Mouse (Mus musculus) CH12F3 (cell line): Measurements from ENCODE around the gene Creb3l2.
"Not testable (repeated sequence)": the region's sequence is repeated elsewhere in the genome, so short reads cannot be mapped to it uniquely, and the experiment has no call there.

Experiments
- in situ Hi-C: fragments of 300-500 bp; cut with MboI; formaldehyde crosslinking; loops from 2 replicates; pipeline ENCODE4 v1.14.3; 2020; ENCODE audit warnings: low sequenced_read_pairs

The Creb3l2 gene

GRCm38 (mm10) chr6:37442041-37442667 lies at the start of gene Creb3l2:
TSS of gene Creb3l2 (minus strand) at chr6:37442146.
- in situ Hi-C loops = loop anchor here (10.0 kb wide), 1 partner anchor 387 kb away; no protein-coding TSS in a partner anchor

DNA sequence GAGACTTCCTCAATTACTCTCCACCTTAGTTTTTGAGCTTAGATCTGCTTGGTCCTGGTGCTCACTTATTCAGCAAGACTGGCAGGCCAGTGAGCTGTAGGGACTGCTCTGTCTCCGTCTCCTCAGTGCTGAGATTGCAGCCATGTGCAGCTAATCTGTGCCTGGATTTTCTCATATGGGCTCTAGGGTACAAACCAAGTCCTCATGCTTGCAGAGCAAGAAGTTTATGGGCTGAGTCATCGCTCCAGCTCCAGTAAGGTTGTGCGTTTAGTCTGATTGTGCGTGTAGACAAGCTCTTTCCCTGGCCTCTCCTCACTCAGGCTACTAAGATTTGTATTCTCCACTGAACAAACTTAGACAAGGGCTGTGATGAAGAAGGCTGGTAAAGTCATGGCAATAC lies 44.6 kb upstream of the Creb3l2 start:
- in situ Hi-C loops = no loop called here

GRCm38 (mm10) chr6:37484588-37485070 lies 42.7 kb upstream of the Creb3l2 start:
- in situ Hi-C loops = no loop called here

GRCm38 (mm10) chr6:37483262-37483661 lies 41.3 kb upstream of the Creb3l2 start:
- in situ Hi-C loops = no loop called here

DNA sequence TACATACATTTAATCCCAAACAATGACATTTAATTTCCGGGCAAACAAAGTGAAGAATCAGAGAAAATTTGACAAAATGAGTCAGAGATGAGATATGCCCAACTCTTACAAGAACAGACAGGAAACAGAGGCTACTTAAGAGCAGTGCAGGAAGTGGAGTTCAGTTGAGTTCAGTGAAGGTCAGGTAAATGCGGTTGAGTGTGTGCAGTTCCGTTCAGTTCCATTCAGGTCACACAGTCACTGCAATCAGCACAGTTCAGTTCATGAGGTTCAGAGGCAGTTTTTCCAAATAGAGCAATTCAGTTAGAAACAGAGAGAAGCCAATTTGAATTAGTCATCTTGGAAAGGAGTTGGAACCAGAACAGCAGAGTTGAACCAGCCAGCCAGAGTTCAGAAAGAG lies 39.2 kb upstream of the Creb3l2 start:
- in situ Hi-C loops = no loop called here

DNA sequence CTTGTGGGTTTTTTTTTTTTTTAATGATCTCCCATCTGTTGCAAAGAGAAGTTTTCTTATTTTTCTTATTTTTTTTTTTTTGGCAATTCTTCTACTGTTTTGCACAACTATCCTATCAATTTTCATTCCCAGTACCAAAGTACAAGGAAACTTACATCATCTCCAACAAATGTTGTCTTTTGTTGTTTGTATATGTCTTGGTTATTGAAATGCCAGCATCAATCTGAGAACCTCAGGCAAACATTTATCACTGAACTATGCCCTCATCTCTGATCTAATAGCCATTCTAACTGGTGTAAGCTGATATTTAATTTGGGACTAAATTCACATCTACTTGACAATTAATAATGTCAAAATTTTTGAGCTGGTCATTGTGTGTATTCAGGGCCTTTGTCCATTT lies 38.1 kb upstream of the Creb3l2 start:
- in situ Hi-C loops = no loop called here

DNA sequence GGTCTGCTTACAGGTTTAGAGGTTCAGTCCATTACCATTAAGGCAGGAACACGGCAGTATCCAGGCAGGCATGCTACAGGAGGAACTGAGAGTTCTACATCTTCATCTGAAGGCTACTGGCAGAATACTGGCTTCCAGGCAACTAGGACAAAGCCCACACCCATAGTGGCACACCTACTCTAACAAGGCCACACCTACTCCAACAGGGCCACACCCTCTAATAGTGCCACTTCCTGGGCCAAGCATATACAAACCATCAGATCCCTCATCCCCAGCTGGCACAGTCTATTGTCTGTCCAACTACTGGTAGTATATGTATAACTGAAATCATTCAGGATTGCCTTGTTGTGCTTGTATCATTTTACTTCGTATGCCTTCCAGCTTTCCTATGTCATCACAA lies 36.5 kb upstream of the Creb3l2 start:
- in situ Hi-C loops = no loop called here

- in situ Hi-C loops = no loop called here
Observed at GRCm38 (mm10) chr6:37473674-37474342, 31.9 kb upstream of the Creb3l2 start.

DNA sequence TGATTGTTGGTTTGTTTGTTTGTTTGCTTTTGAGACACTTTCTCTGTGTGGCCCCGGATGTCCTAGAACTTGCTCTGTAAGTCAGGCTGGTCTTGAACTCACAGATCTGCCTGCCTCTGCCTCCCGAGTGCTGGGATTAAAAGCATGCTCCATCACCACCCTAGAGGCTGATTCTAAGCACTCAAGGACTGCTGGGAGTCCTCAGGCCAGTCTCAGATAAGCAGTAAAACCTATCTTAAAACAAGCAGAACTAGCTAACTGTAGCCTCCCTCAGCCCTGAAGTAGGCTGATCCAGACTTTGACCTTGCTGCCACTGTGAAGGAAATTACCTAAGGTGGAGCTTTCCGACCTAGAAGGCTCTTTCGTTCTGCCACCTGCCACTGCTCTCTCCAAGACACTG lies 28.3 kb upstream of the Creb3l2 start:
- in situ Hi-C loops = no loop called here

GRCm38 (mm10) chr6:37465847-37466246 lies 23.9 kb upstream of the Creb3l2 start:
- in situ Hi-C loops = no loop called here

DNA sequence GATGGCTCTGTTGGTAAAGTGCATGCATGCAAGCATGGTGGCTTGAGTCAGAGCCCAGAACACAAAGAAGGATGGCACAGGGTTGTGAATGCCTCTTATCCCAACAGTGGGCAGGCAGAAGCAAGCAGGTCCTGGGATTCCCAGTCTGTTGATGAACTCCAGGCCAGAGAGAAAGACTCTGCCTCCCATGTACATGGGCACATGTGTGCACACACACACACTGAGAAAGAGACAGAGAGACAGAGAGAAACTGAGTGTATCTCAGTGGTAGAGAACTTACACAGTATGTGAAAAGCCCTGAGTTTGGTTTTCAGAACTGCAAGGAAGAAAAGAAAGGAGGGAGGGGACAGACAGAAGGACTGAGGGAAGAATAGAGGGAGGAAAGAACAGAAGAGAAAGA lies 23.4 kb upstream of the Creb3l2 start:
- in situ Hi-C loops = no loop called here

DNA sequence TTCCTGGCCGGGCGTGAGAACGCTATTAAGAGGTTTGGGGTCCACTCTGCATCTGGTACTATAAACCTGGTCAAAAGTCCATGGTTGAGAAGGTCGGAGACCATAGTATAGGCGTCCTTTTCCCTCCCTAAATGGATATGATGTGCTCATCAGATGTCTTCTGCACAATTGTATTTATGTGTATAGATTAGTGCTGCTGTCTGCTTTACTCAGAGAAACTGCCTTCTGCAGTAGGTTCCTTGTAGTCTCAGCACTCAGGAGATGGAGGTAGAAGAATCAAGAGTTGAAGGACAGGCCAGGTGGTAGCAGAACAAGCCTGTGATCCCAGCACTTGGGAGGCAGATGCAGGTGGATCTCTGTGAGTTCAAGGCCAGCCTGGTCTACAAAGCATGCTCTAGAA lies 22.6 kb upstream of the Creb3l2 start:
- in situ Hi-C loops = no loop called here

DNA sequence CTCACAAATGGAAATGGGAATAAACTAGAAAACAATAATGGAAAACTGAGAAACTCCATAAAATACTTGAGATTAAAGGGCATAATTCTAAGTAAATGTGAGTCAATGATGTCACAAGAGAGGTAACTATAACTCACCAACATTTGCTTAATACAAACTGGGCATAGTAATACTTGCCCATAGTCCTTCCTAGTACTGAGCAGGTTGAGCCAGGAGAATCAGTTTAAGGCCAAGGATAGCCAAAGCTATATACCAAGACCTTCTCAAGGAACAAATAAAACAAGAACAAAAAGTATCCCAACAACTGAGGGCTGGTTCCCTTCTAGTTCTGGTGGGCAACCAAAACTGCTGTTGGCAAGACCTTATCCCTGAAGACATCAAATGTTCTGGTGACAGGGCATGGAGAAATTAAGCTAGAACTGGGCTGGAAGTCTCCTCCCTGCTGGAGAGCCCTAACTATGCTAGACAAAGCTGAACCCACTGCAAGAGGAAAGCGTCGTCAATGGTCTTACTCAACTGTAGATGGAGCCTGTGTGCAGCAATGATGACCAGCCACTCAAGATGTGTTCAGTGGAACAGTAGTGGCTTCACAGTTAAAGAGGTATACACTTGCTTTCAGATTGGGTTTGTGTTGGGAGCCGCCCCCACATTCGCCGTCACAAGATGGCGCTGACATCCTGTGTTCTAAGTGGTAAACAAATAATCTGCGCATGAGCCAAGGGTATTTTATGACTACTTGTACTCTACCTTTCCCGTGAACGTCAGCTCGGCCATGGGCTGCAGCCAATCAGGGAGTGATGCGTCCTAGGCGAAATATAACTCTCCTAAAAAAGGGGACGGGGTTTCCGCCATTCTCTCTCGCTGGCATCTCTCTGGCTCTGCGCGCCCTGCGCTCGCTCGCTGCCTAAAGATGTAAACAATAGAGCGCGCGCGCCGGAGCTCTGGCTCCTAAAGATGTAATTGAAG lies 21.9 kb upstream of the Creb3l2 start:
- in situ Hi-C loops = not testable (repeated sequence)

GRCm38 (mm10) chr6:37460681-37461080 lies 18.7 kb upstream of the Creb3l2 start:
- in situ Hi-C loops = no loop called here

DNA sequence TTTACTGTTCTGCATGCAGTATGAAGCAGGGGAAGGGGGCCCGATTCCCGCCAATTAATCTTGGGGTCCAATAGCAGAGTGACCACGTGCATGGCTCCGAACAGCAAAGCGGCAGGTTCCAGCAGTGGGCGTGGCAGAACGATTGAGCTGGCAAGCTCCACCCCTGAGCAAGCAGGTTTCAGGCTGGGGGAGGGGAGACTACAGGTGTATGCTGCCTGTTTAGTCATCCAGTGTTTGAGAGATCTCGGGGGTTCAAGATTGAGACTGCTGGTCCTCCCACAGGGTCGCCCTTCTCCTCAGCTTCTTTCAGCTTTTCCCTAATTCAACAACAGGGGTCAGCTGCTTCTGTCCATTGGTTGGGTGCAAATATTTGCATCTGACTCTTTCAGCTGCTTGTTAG lies 17.7 kb upstream of the Creb3l2 start:
- in situ Hi-C loops = not testable (repeated sequence)

GRCm38 (mm10) chr6:37457990-37458655 lies 16.2 kb upstream of the Creb3l2 start:
- in situ Hi-C loops = no loop called here

DNA sequence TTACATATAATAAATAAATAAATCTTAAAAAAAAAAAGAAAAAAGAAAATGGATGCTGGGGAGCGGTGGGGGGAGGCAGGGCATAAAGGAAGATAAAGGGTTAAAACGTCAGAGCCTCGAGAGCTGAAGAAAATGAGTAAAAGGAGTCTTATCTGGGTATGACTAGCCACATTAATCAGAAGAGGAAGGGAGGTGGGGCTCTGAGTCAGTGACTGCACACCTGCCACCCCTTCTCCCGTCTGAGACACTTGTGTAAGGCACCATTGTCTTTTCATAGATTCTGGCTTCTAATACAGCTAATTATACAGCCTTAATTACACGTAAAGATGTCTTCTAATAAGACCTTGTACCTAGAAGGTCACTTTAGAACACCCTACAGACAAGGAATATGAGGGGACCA lies 13.6 kb upstream of the Creb3l2 start:
- in situ Hi-C loops = no loop called here

DNA sequence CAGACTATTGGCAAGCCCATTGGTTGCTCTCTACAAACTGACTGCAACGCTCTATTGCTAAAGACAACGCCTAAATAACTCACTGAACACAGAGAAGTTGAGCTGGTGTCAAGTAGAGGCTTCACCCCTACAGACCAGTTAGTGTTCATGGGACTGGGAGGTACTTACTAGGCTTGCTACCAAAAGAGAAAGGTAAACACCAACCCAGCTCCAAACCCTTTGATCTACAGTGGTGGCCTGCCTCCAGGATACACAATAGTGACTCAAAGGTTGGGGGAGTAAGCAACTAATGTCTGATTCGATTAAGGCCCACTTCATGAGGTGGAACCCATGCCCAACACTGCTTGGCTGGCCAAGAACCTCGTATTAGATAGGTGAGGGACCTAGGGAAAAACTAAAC lies 11.1 kb upstream of the Creb3l2 start:
- in situ Hi-C loops = loop anchor here (5.0 kb wide), 1 partner anchor 96 kb away; no protein-coding TSS in a partner anchor

DNA sequence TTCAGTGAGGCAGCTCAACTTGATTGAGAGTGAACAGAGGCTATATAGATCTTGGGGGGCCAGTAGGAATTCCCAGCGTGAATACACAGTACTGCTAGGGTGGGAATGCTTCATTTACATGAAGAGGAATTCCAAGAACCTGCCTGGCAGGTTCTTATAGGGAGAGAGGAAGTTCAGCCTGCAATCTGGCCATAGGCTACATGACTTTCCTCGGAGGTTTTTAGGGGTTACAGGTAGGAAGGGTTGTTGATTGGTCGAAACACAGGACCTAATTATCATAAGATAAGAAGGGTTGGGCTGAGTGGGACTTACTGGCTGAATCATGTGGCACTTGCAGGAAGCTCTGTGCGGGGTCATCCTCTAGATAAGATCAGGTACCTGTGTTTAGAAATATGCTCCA lies 9.7 kb upstream of the Creb3l2 start:
- in situ Hi-C loops = loop anchor here (5.0 kb wide), 1 partner anchor 94 kb away; no protein-coding TSS in a partner anchor

GRCm38 (mm10) chr6:37447704-37448466 lies 5.9 kb upstream of the Creb3l2 start:
- in situ Hi-C loops = loop anchor here (10.0 kb wide), 1 partner anchor 393 kb away; no protein-coding TSS in a partner anchor
